Mouse (Mus musculus): Measurements from ENCODE around the gene Klrg2. TPM values are rescaled to one million over a fixed set of nuclear protein-coding genes. Genes with fewer than 3 reads are reported as not detected.

Gene Klrg2
- polyA plus RNA-seq, 1 experiment, result not detected

GRCm38 (mm10) chr6:38635941-38636851 lies 846 bp downstream of the Klrg2 start:
- H3K4me1 ChIP-seq (ENCODE audit: control insufficient read depth), result peaks cover 16% of the 10 kb centered on the region
- peaks cover 78% of the 10 kb centered on the region for H3K27me3 ChIP-seq (ENCODE audit: control insufficient read depth)
- H3K9me3 ChIP-seq (ENCODE audit: control insufficient read depth, low read length), result peaks cover 10% of the 10 kb centered on the region; the same call in 1 of the 2 replicates
- TF ChIP-seq GATA1 (IDR thresholded peaks at IDR 0.05; ENCODE audit: low read length), result no peak
- TF ChIP-seq TAL1 (IDR thresholded peaks at IDR 0.05; ENCODE audit: low read length), result no peak
- H3K36me3 ChIP-seq (ENCODE audit: control insufficient read depth), result 0 out of 2 replicates have a peak, but pooled peaks cover 2% of the 10 kb centered on the region
- peak overlapping the region; percentile 41 for H3K4me3 ChIP-seq (replicated peaks)

- H3K4me3 ChIP-seq (replicated peaks), result no peak overlapping the region
- peaks cover 8% of the 10 kb centered on the region for H3K36me3 ChIP-seq (ENCODE audit: control insufficient read depth)
- H3K27me3 ChIP-seq (ENCODE audit: control insufficient read depth), result peaks cover 61% of the 10 kb centered on the region
- TF ChIP-seq TAL1 (IDR thresholded peaks at IDR 0.05; ENCODE audit: low read length), result no peak
- no peak for TF ChIP-seq GATA1 (IDR thresholded peaks at IDR 0.05; ENCODE audit: low read length)
- peaks cover 10% of the 10 kb centered on the region; the same call in 1 of the 2 replicates for H3K9me3 ChIP-seq (ENCODE audit: control insufficient read depth, low read length)
- peaks cover 22% of the 10 kb centered on the region for H3K4me1 ChIP-seq (ENCODE audit: control insufficient read depth)
Measured at GRCm38 (mm10) chr6:38634461-38634860, 2.6 kb downstream of the Klrg2 start.

- Histone ChIP-seq H3K27me3 (ENCODE audit: control insufficient read depth) (peaks cover 46% of the 10 kb centered on the region), H3K9me3 (ENCODE audit: control insufficient read depth, low read length) (peaks cover 10% of the 10 kb centered on the region; the same call in 1 of the 2 replicates), H3K4me3 (replicated peaks) (no peak overlapping the region), H3K36me3 (ENCODE audit: control insufficient read depth) (peaks cover 15% of the 10 kb centered on the region), H3K4me1 (ENCODE audit: control insufficient read depth) (peaks cover 22% of the 10 kb centered on the region)
- TF ChIP-seq GATA1 (IDR thresholded peaks at IDR 0.05; ENCODE audit: low read length) (no peak), TAL1 (IDR thresholded peaks at IDR 0.05; ENCODE audit: low read length) (no peak)
Measured at GRCm38 (mm10) chr6:38632826-38633225, 4.2 kb downstream of the Klrg2 start.

- Histone ChIP-seq H3K4me1 (ENCODE audit: control insufficient read depth) (peaks cover 7% of the 10 kb centered on the region), H3K36me3 (ENCODE audit: control insufficient read depth) (peaks cover 41% of the 10 kb centered on the region), H3K4me3 (replicated peaks) (no peak overlapping the region), H3K27me3 (ENCODE audit: control insufficient read depth) (peaks cover 13% of the 10 kb centered on the region), H3K9me3 (ENCODE audit: control insufficient read depth, low read length) (no peaks in the 10 kb centered on the region)
- TF ChIP-seq TAL1 (IDR thresholded peaks at IDR 0.05; ENCODE audit: low read length), result no peak
- no peak for TF ChIP-seq GATA1 (IDR thresholded peaks at IDR 0.05; ENCODE audit: low read length)
Measured at GRCm38 (mm10) chr6:38629556-38629955, 7.5 kb downstream of the Klrg2 start.

GRCm38 (mm10) chr6:38627486-38627885 lies 9.6 kb downstream of the Klrg2 start:
- TF ChIP-seq TAL1 (IDR thresholded peaks at IDR 0.05; ENCODE audit: low read length) (no peak), GATA1 (IDR thresholded peaks at IDR 0.05; ENCODE audit: low read length) (no peak)
- Histone ChIP-seq H3K36me3 (ENCODE audit: control insufficient read depth) (peaks cover 57% of the 10 kb centered on the region), H3K27me3 (ENCODE audit: control insufficient read depth) (no peaks in the 10 kb centered on the region), H3K4me3 (replicated peaks) (no peak overlapping the region), H3K4me1 (ENCODE audit: control insufficient read depth) (peaks cover 24% of the 10 kb centered on the region), H3K9me3 (ENCODE audit: control insufficient read depth, low read length) (no peaks in the 10 kb centered on the region)

GRCm38 (mm10) chr6:38627081-38627480 lies 10.0 kb downstream of the Klrg2 start:
- no peak overlapping the region for H3K4me3 ChIP-seq (replicated peaks)
- peaks cover 59% of the 10 kb centered on the region for H3K36me3 ChIP-seq (ENCODE audit: control insufficient read depth)
- no peaks in the 10 kb centered on the region for H3K9me3 ChIP-seq (ENCODE audit: control insufficient read depth, low read length)
- H3K27me3 ChIP-seq (ENCODE audit: control insufficient read depth), result no peaks in the 10 kb centered on the region
- peaks cover 28% of the 10 kb centered on the region for H3K4me1 ChIP-seq (ENCODE audit: control insufficient read depth)
- no peak for TF ChIP-seq TAL1 (IDR thresholded peaks at IDR 0.05; ENCODE audit: low read length)
- TF ChIP-seq GATA1 (IDR thresholded peaks at IDR 0.05; ENCODE audit: low read length), result no peak

GRCm38 (mm10) chr6:38626086-38626485 lies 11.0 kb downstream of the Klrg2 start:
- Histone ChIP-seq H3K4me3 (replicated peaks) (no peak overlapping the region), H3K9me3 (ENCODE audit: control insufficient read depth, low read length) (no peaks in the 10 kb centered on the region), H3K4me1 (ENCODE audit: control insufficient read depth) (peaks cover 33% of the 10 kb centered on the region), H3K36me3 (ENCODE audit: control insufficient read depth) (peaks cover 69% of the 10 kb centered on the region), H3K27me3 (ENCODE audit: control insufficient read depth) (no peaks in the 10 kb centered on the region)
- no peak for TF ChIP-seq GATA1 (IDR thresholded peaks at IDR 0.05; ENCODE audit: low read length)
- no peak for TF ChIP-seq TAL1 (IDR thresholded peaks at IDR 0.05; ENCODE audit: low read length)

- Histone ChIP-seq H3K9me3 (ENCODE audit: control insufficient read depth, low read length) (no peaks in the 10 kb centered on the region), H3K4me3 (replicated peaks) (no peak overlapping the region), H3K27me3 (ENCODE audit: control insufficient read depth) (no peaks in the 10 kb centered on the region), H3K36me3 (ENCODE audit: control insufficient read depth) (peaks cover 79% of the 10 kb centered on the region), H3K4me1 (ENCODE audit: control insufficient read depth) (peaks cover 28% of the 10 kb centered on the region)
- no peak for TF ChIP-seq GATA1 (IDR thresholded peaks at IDR 0.05; ENCODE audit: low read length)
- no peak for TF ChIP-seq TAL1 (IDR thresholded peaks at IDR 0.05; ENCODE audit: low read length)
Measured at GRCm38 (mm10) chr6:38624439-38624838, 12.6 kb downstream of the Klrg2 start.

- Histone ChIP-seq H3K36me3 (ENCODE audit: control insufficient read depth) (peaks cover 87% of the 10 kb centered on the region), H3K4me1 (ENCODE audit: control insufficient read depth) (peaks cover 28% of the 10 kb centered on the region), H3K9me3 (ENCODE audit: control insufficient read depth, low read length) (no peaks in the 10 kb centered on the region), H3K27me3 (ENCODE audit: control insufficient read depth) (no peaks in the 10 kb centered on the region), H3K4me3 (replicated peaks) (no peak overlapping the region)
- TF ChIP-seq GATA1 (IDR thresholded peaks at IDR 0.05; ENCODE audit: low read length) (0 out of 2 replicates have a peak, but pooled peaks have one; percentile 11), TAL1 (IDR thresholded peaks at IDR 0.05; ENCODE audit: low read length) (no peak)
Measured at GRCm38 (mm10) chr6:38623457-38623856, 13.6 kb downstream of the Klrg2 start.
